Mouse (Mus musculus): ENCODE data around the gene Castor1. TPM values are rescaled to one million over a fixed set of nuclear protein-coding genes. Genes with fewer than 3 reads are reported as not detected.

Castor1 gene
- polyA plus RNA-seq, 1 experiment from 2014 or later: 4.6 TPM

- Histone ChIP-seq H3K27me3 (replicated peaks) (peaks cover 35% of the 10 kb centered on the region), H3K9ac (no peak overlapping the region), H3K9me3 (no peaks in the 10 kb centered on the region), H3K36me3 (no peaks in the 10 kb centered on the region), H3K4me2 (no peak overlapping the region), H3K27ac (replicated peaks) (no peak overlapping the region), H3K4me3 (no peak overlapping the region), H3K4me1 (peaks cover 23% of the 10 kb centered on the region)
- 69% methylated on average over 17 of the region's 17 CpGs for WGBS
- ATAC-seq (ENCODE audit: extremely low read depth, insufficient number of reproducible peaks, low FRiP score, low TSS enrichment): no peak
Measured at GRCm38 (mm10) chr11:4222046-4222950, 4.3 kb downstream of the Castor1 start.

GRCm38 (mm10) chr11:4223393-4224188 lies 5.6 kb downstream of the Castor1 start:
- ATAC-seq (ENCODE audit: extremely low read depth, insufficient number of reproducible peaks, low FRiP score, low TSS enrichment): peak; percentile 66; the same call in 1 of the 2 replicates
- peak overlapping the region; percentile 42 for H3K4me2 ChIP-seq

GRCm38 (mm10) chr11:4224223-4224622 lies 6.2 kb downstream of the Castor1 start:
- Histone ChIP-seq H3K27ac (replicated peaks) (no peak overlapping the region; the same call in 1 of the 2 replicates), H3K4me3 (peak overlapping the region; percentile 16; the same call in 1 of the 2 replicates), H3K4me2 (peak overlapping the region; percentile 42; the same call in 1 of the 2 replicates), H3K36me3 (no peaks in the 10 kb centered on the region), H3K9ac (peak overlapping the region; percentile 19; the same call in 1 of the 2 replicates), H3K27me3 (replicated peaks) (peaks cover 19% of the 10 kb centered on the region), H3K9me3 (no peaks in the 10 kb centered on the region), H3K4me1 (peaks cover 13% of the 10 kb centered on the region)
- ATAC-seq (ENCODE audit: extremely low read depth, insufficient number of reproducible peaks, low FRiP score, low TSS enrichment): no peak
- WGBS: 50% methylated on average over 2 of the region's 2 CpGs

More at GRCm38 (mm10) chr11:4223393-4224188, 5.6 kb downstream of the Castor1 start:
- no peak overlapping the region; the same call in 1 of the 2 replicates for H3K27ac ChIP-seq (replicated peaks)
- H3K9me3 ChIP-seq: no peaks in the 10 kb centered on the region
- peaks cover 25% of the 10 kb centered on the region for H3K27me3 ChIP-seq (replicated peaks)
- H3K4me3 ChIP-seq: peak overlapping the region; percentile 28
- H3K9ac ChIP-seq: peak overlapping the region; percentile 19; the same call in 1 of the 2 replicates
- H3K4me1 ChIP-seq: peaks cover 17% of the 10 kb centered on the region
- no peaks in the 10 kb centered on the region for H3K36me3 ChIP-seq
- WGBS: 33% methylated on average over 5 of the region's 7 CpGs

- Histone ChIP-seq H3K9me3 (no peaks in the 10 kb centered on the region), H3K9ac (no peak overlapping the region), H3K27ac (replicated peaks) (no peak overlapping the region), H3K4me3 (no peak overlapping the region), H3K4me1 (peaks cover 10% of the 10 kb centered on the region), H3K36me3 (no peaks in the 10 kb centered on the region), H3K4me2 (peak overlapping the region; percentile 7; the same call in 1 of the 2 replicates), H3K27me3 (replicated peaks) (0 out of 2 replicates have a peak, but pooled peaks cover 10% of the 10 kb centered on the region)
- 67% methylated on average over 5 of the region's 5 CpGs for WGBS
- no peak for ATAC-seq (ENCODE audit: extremely low read depth, insufficient number of reproducible peaks, low FRiP score, low TSS enrichment)
Measured at GRCm38 (mm10) chr11:4226569-4227325, 8.7 kb downstream of the Castor1 start.

- no peak overlapping the region for H3K9ac ChIP-seq
- H3K4me2 ChIP-seq: no peak overlapping the region
- no peak for ATAC-seq (ENCODE audit: extremely low read depth, insufficient number of reproducible peaks, low FRiP score, low TSS enrichment)
- H3K9me3 ChIP-seq: no peaks in the 10 kb centered on the region
- no peak overlapping the region for H3K4me3 ChIP-seq
- 0 out of 2 replicates have a peak, but pooled peaks cover 5% of the 10 kb centered on the region for H3K27me3 ChIP-seq (replicated peaks)
- 31% methylated on average over 8 of the region's 8 CpGs for WGBS
- H3K4me1 ChIP-seq: peaks cover 14% of the 10 kb centered on the region
- H3K36me3 ChIP-seq: no peaks in the 10 kb centered on the region
- H3K27ac ChIP-seq (replicated peaks): no peak overlapping the region
Measured at GRCm38 (mm10) chr11:4228463-4228862, 10.4 kb downstream of the Castor1 start.

- Histone ChIP-seq H3K9me3 (no peaks in the 10 kb centered on the region), H3K36me3 (no peaks in the 10 kb centered on the region), H3K4me2 (no peak overlapping the region), H3K4me3 (no peak overlapping the region), H3K4me1 (peaks cover 10% of the 10 kb centered on the region; the same call in 1 of the 2 replicates), H3K27me3 (replicated peaks) (0 out of 2 replicates have a peak, but pooled peaks cover 5% of the 10 kb centered on the region), H3K9ac (no peak overlapping the region), H3K27ac (replicated peaks) (no peak overlapping the region)
- ATAC-seq (ENCODE audit: extremely low read depth, insufficient number of reproducible peaks, low FRiP score, low TSS enrichment): no peak
- WGBS: 60% methylated on average over 4 of the region's 4 CpGs
Measured at GRCm38 (mm10) chr11:4229841-4230240, 11.8 kb downstream of the Castor1 start.

GRCm38 (mm10) chr11:4231435-4231834 lies 13.4 kb downstream of the Castor1 start:
- Histone ChIP-seq H3K4me2 (no peak overlapping the region), H3K36me3 (no peaks in the 10 kb centered on the region), H3K4me3 (no peak overlapping the region), H3K9me3 (no peaks in the 10 kb centered on the region), H3K27me3 (replicated peaks) (0 out of 2 replicates have a peak, but pooled peaks cover 2% of the 10 kb centered on the region), H3K9ac (no peak overlapping the region), H3K4me1 (peaks cover 16% of the 10 kb centered on the region), H3K27ac (replicated peaks) (no peak overlapping the region)
- no peak for ATAC-seq (ENCODE audit: extremely low read depth, insufficient number of reproducible peaks, low FRiP score, low TSS enrichment)
- 87% methylated on average over 2 of the region's 2 CpGs for WGBS

- Histone ChIP-seq H3K9ac (no peak overlapping the region), H3K27ac (replicated peaks) (0 out of 2 replicates have a peak overlapping the region, but pooled peaks have one; percentile 39), H3K4me1 (peaks cover 16% of the 10 kb centered on the region), H3K27me3 (replicated peaks) (peaks cover 9% of the 10 kb centered on the region; the same call in 1 of the 2 replicates), H3K4me3 (no peak overlapping the region), H3K4me2 (no peak overlapping the region), H3K9me3 (no peaks in the 10 kb centered on the region), H3K36me3 (no peaks in the 10 kb centered on the region)
- ATAC-seq (ENCODE audit: extremely low read depth, insufficient number of reproducible peaks, low FRiP score, low TSS enrichment): no peak
- 38% methylated on average over 12 of the region's 12 CpGs for WGBS
Measured at GRCm38 (mm10) chr11:4232644-4233043, 14.6 kb downstream of the Castor1 start.

- H3K27me3 ChIP-seq (replicated peaks): peaks cover 6% of the 10 kb centered on the region; the same call in 1 of the 2 replicates
- no peak overlapping the region for H3K4me2 ChIP-seq
- no peak overlapping the region for H3K27ac ChIP-seq (replicated peaks)
- no peak overlapping the region for H3K9ac ChIP-seq
- peaks cover 10% of the 10 kb centered on the region for H3K4me1 ChIP-seq
- WGBS: 79% methylated on average over 6 of the region's 6 CpGs
- no peak overlapping the region for H3K4me3 ChIP-seq
- ATAC-seq (ENCODE audit: extremely low read depth, insufficient number of reproducible peaks, low FRiP score, low TSS enrichment): no peak
- no peaks in the 10 kb centered on the region for H3K36me3 ChIP-seq
- H3K9me3 ChIP-seq: no peaks in the 10 kb centered on the region
Measured at GRCm38 (mm10) chr11:4235052-4235655, 17.1 kb downstream of the Castor1 start.

Data from heart, embryonic 13.5 days (tissue).